Mouse (Mus musculus) MN1 (cell line): ENCODE data around the gene Scn3b.

Experiments
- DNase-seq: peaks from one replicate; pipeline ENCODE4 v3.0.0-alpha.2; 2016; ENCODE audit warnings: low spot score

Gene Scn3b

DNA sequence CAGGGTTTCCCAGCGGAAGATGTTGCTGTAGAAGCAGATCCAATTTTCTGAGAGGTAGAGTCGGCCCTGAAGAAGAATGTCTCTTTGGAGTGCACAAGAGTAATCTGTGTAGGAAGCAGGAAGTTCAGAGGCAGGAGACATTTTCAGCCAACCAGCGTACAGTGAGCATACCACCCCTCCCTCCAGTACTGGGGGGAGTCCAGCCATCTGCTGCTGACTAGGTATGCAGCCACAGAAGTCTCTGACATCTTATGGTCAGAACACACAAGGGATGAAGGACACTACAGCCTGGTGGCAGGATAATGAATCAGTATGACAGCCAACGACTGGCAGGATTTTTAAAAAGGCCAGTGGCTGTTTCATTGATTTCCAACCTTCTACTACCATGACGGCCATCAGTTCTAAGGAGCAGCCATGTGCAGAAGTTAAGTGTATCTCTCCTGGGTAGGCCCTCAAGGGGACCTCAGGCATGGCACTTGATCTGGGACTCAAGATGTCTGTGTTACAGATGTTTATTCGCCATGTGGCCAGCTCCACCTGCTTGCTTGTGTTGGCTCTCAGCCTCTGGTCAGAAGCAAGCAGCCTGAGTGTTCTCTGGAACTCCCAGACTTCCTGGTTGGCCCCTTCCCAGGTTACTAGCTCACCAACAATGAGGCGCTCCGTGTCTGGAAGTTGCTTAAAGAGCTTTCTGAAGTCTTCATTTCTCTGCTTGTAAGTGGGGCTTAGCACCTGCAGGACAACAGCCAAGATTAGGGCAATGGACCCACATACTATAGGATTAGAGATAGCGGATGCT is 48.0 kb downstream of the Scn3b start:
- peak; percentile 40 for DNase-seq

DNA sequence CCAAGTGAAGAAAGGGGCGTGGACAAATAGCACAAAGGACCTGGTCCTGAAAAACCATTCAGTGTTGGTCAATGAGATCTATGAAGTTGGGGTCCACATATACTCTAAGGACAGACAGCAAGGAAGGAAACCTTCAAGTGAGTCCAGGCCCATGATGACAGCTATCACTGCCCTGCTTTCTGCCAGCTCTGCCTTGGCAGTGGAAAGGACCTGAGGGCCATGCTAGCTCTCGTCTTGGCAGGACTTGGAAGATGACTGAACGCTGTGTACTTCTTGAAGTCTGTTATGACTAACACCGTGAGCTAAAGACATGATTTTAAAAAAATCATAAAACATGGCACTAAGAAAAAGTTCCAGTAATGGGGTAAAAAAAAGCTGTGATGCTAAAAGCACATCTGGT is 48.7 kb downstream of the Scn3b start:
- DNase-seq = no peak

DNA sequence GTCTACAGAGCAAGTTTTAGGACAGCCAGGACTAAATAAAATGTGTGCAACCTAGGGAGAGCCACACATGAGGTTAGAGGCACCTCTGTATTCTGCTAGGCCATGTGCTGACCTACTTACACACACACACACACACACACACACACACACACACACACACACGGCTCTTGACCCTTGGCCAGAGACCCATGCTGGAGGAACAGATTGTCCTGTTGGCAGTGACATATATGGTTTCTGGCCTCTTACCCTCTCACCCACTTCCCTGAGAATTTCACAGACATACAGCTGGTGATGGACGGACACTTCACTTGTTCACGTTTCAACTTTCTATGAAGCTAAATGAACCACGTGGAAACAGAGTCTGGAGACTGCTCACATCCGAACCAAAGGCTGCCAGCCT is 49.8 kb downstream of the Scn3b start:
- DNase-seq = no peak

DNA sequence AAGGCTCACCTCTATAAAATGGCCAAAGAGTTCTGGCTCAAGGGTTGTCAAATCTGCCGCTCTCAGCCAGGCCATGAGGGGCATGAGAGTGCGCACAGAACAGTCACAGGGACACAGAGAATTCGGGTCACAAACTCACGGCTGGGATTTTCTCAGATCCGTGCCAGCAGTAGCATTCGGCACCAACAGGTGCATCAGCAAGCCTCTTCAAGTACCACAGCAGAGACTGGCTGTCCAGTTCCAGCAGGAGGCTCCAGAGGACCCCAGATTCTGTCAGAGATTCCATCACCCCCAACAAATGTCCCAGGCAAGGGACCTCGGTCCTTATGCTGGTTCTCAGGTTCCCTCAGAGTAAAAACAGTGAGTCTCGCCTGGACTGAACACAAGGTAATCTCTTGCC is 51.4 kb downstream of the Scn3b start:
- DNase-seq = peak; percentile 50

DNA sequence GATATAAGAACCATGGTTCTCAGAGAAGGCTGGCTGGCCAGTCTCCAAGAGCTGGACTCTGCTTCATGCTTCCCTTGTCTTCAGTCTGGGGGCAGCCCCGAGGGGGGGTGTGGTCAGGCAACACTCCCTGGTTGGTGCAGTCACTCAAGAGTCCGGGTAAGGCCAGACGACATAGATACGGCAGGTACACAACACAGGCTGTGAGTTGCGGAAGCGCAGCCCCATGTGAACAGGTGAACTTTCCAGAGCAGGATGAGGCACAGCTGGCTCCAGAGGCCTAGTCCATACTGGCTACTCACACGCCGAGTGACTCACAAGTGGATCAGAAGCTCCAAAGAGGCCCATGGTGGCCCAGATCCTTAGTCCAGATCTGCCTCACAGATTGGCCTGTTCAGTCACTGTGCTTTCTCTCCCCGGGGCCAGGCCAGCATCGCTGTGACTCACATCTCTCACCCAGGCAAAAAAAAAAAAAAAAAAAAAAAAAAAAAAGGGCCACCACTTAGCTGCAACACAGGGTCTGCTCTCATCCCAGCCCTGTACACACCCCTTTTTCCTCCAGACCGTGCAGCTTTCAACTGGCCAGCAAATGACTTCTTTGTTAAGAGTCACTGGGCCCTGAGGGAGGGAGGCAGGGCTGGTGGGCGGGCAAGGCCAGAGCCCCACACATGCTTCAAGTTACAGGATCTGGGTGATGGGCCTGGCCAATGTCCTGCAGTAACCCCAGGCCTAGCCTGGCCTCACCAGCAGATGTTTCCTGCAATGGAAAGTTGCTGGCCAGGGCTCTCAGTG is 52.1 kb downstream of the Scn3b start:
- peak; percentile 95 for DNase-seq

DNA sequence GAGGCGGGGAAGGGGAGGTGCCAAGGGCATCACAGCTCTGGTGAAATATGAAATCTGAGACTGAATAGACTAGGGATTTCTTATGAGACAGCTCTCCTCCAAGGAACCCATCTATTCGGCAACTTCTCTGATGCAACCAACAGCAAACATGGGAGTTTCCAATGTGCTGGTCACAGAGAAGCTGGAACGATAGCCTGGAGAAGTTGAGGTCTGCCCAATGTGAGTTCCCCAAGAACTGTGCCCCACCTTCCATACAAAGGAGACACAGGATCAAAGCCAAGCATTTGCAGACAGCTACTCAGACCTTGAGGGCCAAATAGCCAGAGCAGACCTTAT is 52.6 kb downstream of the Scn3b start:
- no peak for DNase-seq

DNA sequence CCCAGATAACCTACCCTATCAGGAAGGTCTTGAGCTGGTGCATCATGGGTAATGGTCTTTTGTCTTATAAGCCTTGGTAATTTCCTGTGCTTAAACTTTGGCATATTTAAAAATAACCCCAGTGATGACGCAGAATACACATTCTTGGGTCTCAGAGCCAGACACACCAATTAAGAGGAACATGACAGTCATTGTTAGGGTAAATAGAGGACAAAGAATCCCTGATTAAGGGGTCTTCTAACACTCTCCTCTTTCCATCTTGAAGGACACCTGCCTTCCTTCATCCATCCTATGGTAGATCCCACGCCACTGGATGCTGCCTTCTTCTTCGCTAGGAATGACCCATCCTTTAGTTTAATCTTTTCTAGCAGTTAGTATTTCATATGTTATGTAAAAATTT is 53.4 kb downstream of the Scn3b start:
- no peak for DNase-seq

DNA sequence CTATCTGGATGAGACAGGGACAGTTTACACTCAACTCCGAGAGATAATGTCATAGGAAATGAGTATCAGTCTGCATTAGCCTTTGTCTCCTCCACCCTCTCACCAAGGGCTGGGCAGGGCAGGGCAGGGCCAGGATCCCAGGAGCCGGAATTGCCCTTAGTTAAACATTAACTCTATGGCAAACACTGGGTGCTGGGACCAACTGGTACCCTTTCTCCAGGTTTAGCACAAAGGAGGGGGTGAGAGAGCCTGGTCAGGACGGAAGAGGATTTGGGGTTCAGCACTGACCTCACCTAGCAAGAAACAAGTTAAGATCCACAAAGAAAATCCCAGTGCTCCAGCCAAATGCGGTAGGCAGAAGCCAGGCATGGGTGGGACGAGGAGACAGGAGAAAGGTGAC is 54.2 kb downstream of the Scn3b start:
- no peak for DNase-seq

DNA sequence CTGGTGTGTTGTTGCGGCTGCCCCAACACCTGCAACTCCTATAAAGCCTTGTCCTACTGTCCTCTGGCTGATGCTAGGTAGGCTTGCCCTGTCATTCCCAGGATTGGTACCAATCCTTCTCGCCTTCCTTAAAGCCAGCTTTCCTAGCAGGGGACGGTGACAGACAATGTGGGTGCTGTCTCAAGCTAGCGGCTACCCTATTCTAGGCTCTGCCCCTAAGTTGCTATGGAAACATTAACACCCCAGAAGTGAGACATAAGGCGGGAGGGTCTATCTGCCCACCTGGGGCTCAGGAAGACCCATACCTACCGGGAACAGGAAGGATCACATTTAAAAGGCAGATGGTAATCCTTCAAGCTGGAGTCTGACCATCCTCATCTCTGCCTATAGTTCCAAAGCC is 54.8 kb downstream of the Scn3b start:
- no peak for DNase-seq

DNA sequence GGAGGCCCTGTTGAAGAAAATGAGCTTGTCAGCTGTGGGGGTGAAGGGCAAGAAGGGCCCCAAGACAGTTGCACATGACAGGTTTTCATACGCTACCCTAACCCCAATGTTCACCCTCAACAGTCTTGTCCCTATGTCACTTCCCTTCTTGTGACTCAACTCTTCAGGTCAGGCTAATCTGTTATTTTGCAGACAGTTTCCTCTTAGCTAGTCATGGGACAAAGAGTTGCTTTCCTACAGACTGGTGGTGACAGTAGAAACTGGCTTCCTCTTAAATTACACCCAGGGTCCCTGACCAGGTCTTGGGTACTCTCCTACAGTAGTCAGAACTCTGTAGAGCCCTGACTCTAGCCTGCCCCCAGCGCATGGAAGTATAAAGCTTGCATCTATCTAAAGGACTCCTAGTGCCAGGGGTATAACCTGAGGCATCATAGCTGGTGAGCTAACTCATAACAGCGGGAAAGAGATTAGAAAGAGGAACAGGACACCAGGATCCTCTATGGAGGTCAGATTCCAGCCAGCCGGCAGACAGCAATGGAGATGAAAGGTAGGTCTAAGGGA is 55.3 kb downstream of the Scn3b start:
- DNase-seq = no peak

DNA sequence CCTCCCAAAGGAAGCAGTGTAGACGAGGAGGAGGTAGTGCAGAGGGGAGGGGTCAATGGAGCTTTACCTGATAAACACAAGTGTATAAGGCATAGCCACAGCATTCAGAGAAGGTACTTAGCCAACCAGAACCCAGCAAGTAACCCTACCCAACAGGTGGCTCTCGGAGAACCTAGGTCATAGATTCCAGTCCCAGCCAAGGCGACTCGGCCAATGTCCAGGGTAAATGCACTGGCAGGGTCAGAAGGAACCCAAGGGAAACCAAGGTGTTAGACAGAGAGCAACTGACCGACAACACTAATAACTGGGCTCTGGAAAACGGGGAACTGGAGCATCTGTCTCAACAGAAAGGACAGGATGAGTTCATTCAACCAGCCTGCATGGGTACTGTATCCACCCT is 55.8 kb downstream of the Scn3b start:
- DNase-seq = no peak

DNA sequence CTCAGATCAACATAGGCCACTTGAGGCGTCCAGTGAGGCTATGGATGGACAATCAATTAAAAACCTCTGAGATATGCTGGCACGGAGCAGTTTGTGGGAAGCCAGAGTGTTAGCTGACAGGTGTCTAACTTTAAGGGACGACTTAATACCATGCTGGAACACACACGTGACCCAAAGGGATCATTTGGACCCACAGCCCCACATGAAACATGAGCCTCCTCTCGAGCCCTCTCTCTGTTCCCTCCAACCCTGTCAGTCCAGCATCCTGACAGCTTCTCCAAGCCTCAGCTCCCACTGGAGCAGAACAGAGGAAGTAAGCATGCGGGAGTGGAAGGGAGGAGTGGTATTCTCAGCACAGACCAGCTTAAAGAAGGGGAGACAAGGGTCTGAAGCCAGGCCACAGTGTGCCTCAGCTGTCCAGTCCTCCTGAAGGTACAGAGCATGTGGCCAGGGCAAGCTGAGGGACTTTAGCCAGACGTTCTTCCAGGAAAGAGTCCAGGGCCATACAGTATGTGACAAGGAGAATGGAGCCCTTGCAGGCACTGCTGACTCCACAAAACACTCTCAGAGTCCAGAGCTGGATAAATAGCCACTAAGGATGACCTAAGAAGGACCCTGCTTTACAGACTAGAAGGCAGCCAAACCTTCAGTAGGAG is 57.4 kb downstream of the Scn3b start:
- DNase-seq = no peak

DNA sequence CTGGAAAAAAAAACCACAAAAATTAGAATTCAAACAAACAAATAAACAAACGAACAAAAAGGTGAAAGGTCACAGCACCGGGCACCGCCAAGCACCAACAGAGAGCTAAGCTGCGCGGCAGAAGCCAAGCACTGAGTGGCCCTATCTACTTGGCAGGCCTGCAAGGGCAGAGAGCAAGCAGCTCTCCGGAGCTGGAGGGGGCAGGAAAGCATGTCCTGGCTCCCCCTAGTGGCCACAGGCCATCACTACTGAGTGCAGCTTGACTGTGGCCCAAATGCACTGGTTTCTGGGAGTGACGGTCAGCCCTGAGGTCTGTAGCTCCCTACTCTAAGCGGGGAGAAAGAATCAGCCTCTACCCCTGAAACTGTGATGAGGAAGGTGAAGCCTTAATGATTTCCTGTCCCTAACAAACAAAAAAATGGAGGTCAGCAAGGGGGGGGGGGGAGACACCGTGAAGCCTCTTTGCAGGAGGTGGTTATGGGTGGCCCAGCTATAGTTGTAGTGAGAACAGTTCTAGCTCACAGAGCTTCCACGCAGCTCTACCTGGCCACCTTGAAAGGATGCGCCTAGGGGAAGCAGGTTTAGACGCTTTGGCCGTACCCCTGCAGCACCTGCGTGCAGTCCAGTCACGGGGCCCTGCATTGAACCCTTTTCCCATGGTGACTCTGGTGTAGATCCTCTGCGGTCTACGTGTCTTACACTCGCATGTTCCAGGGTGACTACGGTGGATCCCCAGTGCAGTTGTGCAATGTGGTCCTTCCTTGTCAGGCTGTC is 61.8 kb downstream of the Scn3b start:
- peak; percentile 91 for DNase-seq

DNA sequence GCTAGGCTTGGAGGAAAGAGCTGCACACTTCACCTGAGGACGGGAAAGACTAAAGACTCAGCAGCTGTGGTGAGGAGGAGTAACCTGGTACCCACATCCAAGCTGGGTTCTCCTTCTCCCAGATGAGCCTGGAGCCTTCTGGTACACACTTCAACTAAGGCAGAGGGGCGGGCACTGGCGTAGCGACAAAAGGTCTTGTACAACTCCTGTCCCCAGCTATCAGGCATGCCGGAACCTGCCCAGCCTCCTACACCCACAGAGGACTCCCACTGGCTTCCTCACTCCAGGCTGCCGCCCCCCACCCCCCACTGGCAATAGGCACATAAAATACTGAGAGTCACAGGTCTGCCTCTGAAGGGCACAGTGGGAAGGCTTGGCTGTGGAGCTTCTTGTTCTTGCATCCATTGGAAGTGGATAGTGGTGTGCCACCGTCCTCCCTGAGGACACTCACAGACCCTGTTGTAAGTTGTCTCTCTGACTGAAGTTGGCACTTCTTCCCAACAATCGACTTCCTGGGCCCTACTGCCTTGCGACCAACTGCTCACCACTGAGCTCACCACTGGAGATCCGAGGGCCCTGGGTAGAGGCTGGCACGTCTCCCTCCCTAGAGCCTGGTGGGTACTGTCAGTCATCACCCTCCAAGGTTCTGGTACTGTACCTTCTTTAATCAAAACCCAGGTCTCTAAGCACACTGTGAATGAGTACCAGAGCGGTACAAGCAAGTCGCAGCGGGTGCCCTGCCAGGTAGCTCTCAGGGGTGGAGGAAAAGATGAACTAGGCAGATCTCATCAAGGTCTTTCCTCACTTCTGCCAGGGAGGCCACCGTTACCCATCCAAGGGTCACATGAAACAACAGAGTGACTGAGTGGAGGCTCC is 62.6 kb downstream of the Scn3b start:
- DNase-seq = no peak

DNA sequence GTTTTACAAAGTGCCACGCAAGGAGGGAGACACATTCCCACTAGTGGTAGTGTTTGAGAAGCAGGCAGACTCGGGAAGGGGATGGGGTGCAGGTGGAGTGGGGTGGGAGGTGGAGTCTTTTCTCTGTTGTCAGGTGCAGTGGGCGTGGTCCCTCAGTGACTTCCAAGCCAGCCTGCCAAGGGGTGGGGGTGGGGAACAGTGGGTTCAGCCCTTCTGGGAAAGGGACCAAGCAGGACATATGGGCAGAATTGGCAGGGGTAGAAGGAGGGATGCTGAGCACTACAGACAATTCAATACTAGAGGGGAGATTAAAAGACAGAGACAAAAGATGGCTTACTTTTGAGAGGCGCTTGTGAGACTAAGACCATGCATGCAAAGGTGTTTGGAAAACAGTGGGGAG is 63.3 kb downstream of the Scn3b start:
- no peak for DNase-seq

DNA sequence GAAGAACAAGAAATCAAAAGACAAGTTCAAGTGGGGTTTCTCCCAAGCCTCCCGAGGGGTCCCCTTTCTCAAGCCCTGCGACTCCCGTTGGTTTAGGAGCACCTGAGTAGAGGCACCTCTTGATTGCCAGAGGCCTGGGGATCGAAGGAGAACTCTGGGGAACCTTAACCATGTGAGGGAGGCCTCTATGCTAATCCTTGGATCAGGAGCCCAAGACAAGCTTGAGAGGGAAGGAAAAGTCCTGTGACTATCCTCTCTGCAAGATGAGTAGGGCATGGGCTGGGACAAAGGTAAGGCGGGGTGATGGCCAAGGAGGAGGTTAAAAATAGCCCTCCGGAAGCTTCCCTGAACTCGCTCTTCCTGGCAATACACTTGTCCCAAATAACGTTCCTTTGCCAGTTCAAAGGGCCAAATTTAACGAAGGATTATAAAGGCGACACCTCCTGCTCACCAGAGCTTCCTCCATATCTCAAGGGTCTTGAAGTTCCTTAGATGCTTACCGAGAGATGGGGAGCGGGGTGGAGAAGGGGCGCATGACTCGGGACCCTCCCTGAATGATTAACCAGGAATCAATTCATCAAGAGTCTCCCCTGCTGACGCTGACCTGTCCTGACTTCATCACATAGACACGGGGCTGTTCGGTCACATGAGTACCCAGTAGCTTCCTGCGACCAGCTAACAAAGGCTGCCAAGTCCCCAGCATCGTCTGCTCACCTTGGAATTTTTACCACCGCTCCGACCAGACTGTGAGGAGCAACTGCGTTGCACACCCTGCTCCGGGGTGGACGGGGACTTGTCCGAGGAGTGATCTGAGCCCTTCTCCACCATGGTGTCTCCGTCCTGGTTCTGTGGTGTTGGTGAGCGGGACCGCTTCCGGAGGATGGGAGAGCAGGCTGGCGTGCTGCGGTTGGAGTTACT is 64.0 kb downstream of the Scn3b start:
- DNase-seq = no peak

DNA sequence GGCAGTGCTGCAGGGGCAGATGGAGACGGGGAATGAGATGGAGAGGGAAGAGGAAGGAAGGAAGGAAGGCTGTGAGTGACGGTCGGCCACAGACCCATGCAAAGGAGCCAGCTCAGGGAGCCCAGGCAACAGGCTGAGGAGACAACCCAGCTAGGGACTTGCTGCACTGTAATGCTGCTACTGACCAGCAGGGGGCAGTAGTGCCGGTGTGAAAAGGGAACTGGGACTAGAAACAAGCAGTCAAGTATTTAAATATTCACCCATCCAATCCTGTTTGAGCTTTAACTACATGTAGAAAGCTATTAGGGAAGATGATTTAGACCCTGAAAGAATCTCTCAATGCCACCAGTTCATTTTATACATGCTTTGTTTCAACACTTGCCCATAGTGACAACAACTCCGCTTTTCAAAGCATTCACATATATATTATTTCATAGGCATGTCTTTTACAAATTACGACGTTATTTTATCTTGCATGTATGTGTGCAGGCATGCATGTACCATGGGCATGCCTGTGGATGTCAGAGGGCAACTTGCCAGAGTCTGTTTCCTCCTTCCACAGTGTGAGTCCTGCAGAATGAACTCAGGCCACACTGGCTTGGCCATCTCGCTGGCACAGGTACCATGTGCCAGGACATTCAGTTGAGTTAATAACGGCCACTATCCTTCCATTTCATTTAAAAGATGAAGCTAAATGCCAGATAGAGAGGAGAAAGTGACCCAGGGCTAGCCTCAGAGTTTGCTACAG is 64.8 kb downstream of the Scn3b start:
- peak; percentile 77 for DNase-seq

DNA sequence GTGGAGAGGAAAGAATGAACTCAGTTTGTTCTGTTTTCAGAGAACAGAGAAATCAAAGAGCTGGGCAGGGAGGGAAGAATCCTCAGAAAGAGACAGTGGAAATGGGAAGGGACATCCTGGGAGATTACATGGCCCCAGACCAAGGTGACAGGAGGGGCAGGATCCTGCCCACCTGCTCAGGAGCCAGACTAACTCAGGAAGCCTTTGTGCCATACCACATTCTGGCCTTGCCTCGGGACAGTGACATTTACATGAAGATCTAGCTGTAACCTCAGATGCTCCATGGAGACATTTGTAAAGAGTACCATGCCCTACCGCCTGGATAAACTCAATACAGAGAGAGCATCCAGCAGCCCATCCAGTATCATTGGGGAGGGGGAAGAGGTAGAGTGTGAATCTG is 65.6 kb downstream of the Scn3b start:
- DNase-seq = no peak

DNA sequence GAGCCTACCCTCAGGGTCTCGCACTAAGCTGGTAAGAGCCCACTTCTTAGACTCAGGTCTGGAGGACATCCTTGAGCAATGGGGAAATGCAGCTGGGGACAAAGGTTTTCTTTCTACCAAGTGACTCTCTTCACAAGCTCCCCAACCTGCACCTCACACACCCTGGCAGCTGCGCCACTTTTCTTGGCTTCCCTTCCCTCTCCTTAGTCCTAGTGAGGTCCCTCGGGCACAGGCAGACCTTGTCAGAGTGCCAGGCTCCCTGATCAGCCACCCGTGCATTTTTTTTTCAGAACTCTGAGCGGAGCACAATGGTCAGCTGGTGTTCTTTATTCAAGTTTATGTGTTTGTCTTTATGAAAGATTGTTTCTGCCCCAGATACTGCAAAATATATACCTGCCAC is 67.7 kb downstream of the Scn3b start:
- peak; percentile 57 for DNase-seq
